Mouse (Mus musculus) hindbrain, postnatal 0 days (tissue): ENCODE results near the gene Nrg4. TPM values are rescaled to one million over a fixed set of nuclear protein-coding genes. Genes with fewer than 3 reads are reported as not detected.

Experiments
- ATAC-seq: fragments of 200-750 bp; cut with Nextera tagmentation; 2 replicates; pipeline ENCODE4 v1.8.0; 2017; ENCODE audit warnings: mild to moderate bottlenecking, moderate TSS enrichment, moderate library complexity
- DNase-seq: peaks from one replicate; pipeline ENCODE4 v3.0.0-alpha.2; 2015; ENCODE audit warnings: low spot score
- H3K27ac ChIP-seq: fragments of 300-500 bp; sonication (generic); 2 replicates; pipeline ENCODE4 v1.5.1; 2014; ENCODE audit warnings: mild to moderate bottlenecking
- H3K27me3 ChIP-seq: fragments of 300-500 bp; sonication (generic); 2 replicates; pipeline ENCODE4 v1.6.1; 2014; ENCODE audit warnings: low read length, mixed read lengths; ENCODE audit not compliant: insufficient read depth
- H3K36me3 ChIP-seq: fragments of 300-500 bp; sonication (generic); 2 replicates; pipeline ENCODE4 v1.6.1; 2014; ENCODE audit warnings: low read length, mixed read lengths; ENCODE audit not compliant: insufficient read depth
- H3K4me1 ChIP-seq: fragments of 300-500 bp; sonication (generic); 2 replicates; pipeline ENCODE4 v1.6.1; 2014; ENCODE audit warnings: antibody characterized with exemption, low read length, mixed read lengths; ENCODE audit not compliant: insufficient read depth
- H3K4me2 ChIP-seq: fragments of 300-500 bp; sonication (generic); 2 replicates; pipeline ENCODE4 v1.6.1; 2014; ENCODE audit warnings: low read depth, mild to moderate bottlenecking, low read length, moderate library complexity, mixed read lengths
- H3K4me3 ChIP-seq: fragments of 300-500 bp; sonication (generic); 2 replicates; pipeline ENCODE4 v1.5.1; 2014; ENCODE audit warnings: low read length
- H3K9ac ChIP-seq: fragments of 300-500 bp; sonication (generic); replicated peaks from 2 replicates; pipeline ENCODE4 v1.6.1; 2014; ENCODE audit warnings: mild to moderate bottlenecking, low read length, moderate library complexity, mixed read lengths
- H3K9me3 ChIP-seq: fragments of 300-500 bp; sonication (generic); 2 replicates; pipeline ENCODE4 v1.6.1; 2016; ENCODE audit warnings: low read length, mixed read lengths
- CTCF ChIP-seq: IDR thresholded peaks from 2 replicates; pipeline ENCODE4 v1.5.1; 2016; ENCODE audit warnings: antibody characterized with exemption, control low read depth, low read depth
- WGBS: fragments of 180-500 bp; shearing (Covaris S2); extraction: QIAGEN DNeasy Blood & Tissue Kit; methylation state at CpG from one replicate; pipeline ENCODE4 v1.1.7; 2014; 5-methylcytosine and 5-hydroxymethylcytosine counted together
- polyA plus RNA-seq: library from polyadenylated mRNA; unstranded; fragments of >200 nt; fragmentation: Nextera tagmentation; extraction: Ambion mirVana; gene quantifications from 2 replicates; pipeline ENCODE4 v1.2.1, GENCODE M21; 2015
- total RNA-seq: library from RNA; depleted of rRNA; stranded (reverse); fragments of >200 nt; gene quantifications from 2 replicates; pipeline ENCODE4 v1.2.3, GENCODE M21; 2014; rRNA removed

The Nrg4 gene
- 0.07 and 0.68 TPM in 2 replicates for total RNA-seq
- polyA plus RNA-seq, result 1.1 and 1.7 TPM in 2 replicates

- WGBS, result under 1% methylated on average over 67 of the region's 82 CpGs
- H3K4me2 ChIP-seq, result peak within 1 kb of the TSS; percentile 65
- H3K9ac ChIP-seq, result peak within 1 kb of the TSS; percentile 70
- peak within 1 kb of the TSS; percentile 75 for H3K4me3 ChIP-seq
- peaks cover 4% of the 10 kb centered on the region; the same call in 1 of the 2 replicates for H3K4me1 ChIP-seq
- H3K9me3 ChIP-seq, result no peaks in the 10 kb centered on the region
- DNase-seq, result peak; percentile 94
- no peak for TF ChIP-seq CTCF
- peak within 1 kb of the TSS; percentile 78 for H3K27ac ChIP-seq
- no peaks in the 10 kb centered on the region for H3K27me3 ChIP-seq
- no peaks in the 10 kb centered on the region for H3K36me3 ChIP-seq
- peak; percentile 91 for ATAC-seq
Observed at GRCm38 (mm10) chr9:55326515-55327233, at the start of gene Nrg4, which contains the start of gene Tmem266. TSS of gene Nrg4 (minus strand) at chr9:55326844. TSS of gene Tmem266 (plus strand) at chr9:55326913.

GRCm38 (mm10) chr9:55371908-55372307 is 45.3 kb upstream of the Nrg4 start:
- H3K27ac ChIP-seq, result no peak overlapping the region
- H3K9ac ChIP-seq, result no peak overlapping the region
- no peaks in the 10 kb centered on the region for H3K4me1 ChIP-seq
- H3K27me3 ChIP-seq, result no peaks in the 10 kb centered on the region
- no peak for DNase-seq
- H3K36me3 ChIP-seq, result no peaks in the 10 kb centered on the region
- WGBS, result 73% methylated on average over 7 of the region's 7 CpGs
- H3K4me2 ChIP-seq, result no peak overlapping the region
- TF ChIP-seq CTCF, result no peak
- no peak for ATAC-seq
- no peak overlapping the region for H3K4me3 ChIP-seq
- no peaks in the 10 kb centered on the region for H3K9me3 ChIP-seq

GRCm38 (mm10) chr9:55368011-55368410 is 41.4 kb upstream of the Nrg4 start:
- no peak for TF ChIP-seq CTCF
- no peak for ATAC-seq
- no peak overlapping the region for H3K4me3 ChIP-seq
- no peak overlapping the region for H3K9ac ChIP-seq
- no peaks in the 10 kb centered on the region for H3K9me3 ChIP-seq
- H3K27me3 ChIP-seq, result no peaks in the 10 kb centered on the region
- H3K36me3 ChIP-seq, result no peaks in the 10 kb centered on the region
- DNase-seq, result no peak
- H3K4me1 ChIP-seq, result no peaks in the 10 kb centered on the region
- no peak overlapping the region for H3K4me2 ChIP-seq
- WGBS, result 62% methylated on average over 3 of the region's 3 CpGs
- H3K27ac ChIP-seq, result no peak overlapping the region

- Histone ChIP-seq H3K4me1 (no peaks in the 10 kb centered on the region), H3K4me2 (no peak overlapping the region), H3K27me3 (no peaks in the 10 kb centered on the region), H3K9me3 (no peaks in the 10 kb centered on the region), H3K27ac (no peak overlapping the region), H3K4me3 (no peak overlapping the region), H3K36me3 (no peaks in the 10 kb centered on the region), H3K9ac (no peak overlapping the region)
- no peak for TF ChIP-seq CTCF
- ATAC-seq (no peak), DNase-seq (no peak)
Observed at GRCm38 (mm10) chr9:55363707-55364106, 37.1 kb upstream of the Nrg4 start.

DNA sequence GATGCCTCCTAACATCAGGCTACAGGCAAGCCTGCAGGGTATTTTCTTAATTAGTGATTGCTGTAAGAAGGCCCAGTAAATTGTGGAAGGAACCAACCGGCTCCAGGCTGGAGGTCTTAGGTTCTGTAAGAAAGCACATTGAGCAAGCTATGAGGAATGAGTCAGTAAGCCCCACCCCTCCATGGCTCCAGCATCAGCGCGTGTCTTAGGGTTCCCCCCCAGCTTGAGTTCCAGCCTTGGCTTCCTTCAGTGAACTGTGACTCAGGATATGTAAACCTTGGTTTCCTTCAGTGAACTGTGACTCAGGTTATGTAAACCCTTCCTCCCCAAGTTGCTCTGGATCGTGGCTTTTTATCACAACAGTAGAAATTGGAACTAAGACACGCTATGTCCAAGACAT is 35.3 kb upstream of the Nrg4 start:
- Histone ChIP-seq H3K9ac (no peak overlapping the region), H3K4me2 (no peak overlapping the region), H3K4me3 (no peak overlapping the region), H3K27me3 (no peaks in the 10 kb centered on the region), H3K4me1 (no peaks in the 10 kb centered on the region), H3K9me3 (no peaks in the 10 kb centered on the region), H3K27ac (no peak overlapping the region), H3K36me3 (no peaks in the 10 kb centered on the region)
- no peak for TF ChIP-seq CTCF
- ATAC-seq (no peak), DNase-seq (no peak)
- WGBS, result 81% methylated on average over 5 of the region's 5 CpGs

GRCm38 (mm10) chr9:55360861-55361260 is 34.2 kb upstream of the Nrg4 start:
- DNase-seq, result no peak
- no peak for TF ChIP-seq CTCF
- ATAC-seq, result no peak
- Histone ChIP-seq H3K4me1 (no peaks in the 10 kb centered on the region), H3K9ac (no peak overlapping the region), H3K27me3 (no peaks in the 10 kb centered on the region), H3K36me3 (no peaks in the 10 kb centered on the region), H3K4me3 (no peak overlapping the region), H3K9me3 (no peaks in the 10 kb centered on the region), H3K4me2 (no peak overlapping the region), H3K27ac (no peak overlapping the region)
- 38% methylated on average over 7 of the region's 7 CpGs for WGBS

DNA sequence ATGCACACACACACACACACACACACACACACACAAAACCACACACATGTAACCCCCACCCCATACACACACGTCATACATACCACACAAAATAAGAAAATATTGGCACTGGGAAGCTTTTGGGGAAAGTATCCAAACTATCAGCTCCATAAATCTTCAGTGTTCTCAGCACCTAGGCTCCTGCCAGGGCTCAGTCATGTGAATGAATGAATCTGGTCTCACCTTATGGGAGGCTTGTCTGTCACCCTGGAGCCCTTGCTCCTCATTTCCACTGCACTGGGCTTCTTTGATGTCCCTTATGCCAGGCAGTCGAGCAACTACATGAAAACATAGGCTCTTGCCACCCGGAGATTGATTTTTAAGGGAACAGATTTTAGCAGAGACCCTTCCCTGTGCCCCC is 33.7 kb upstream of the Nrg4 start:
- Histone ChIP-seq H3K27ac (no peak overlapping the region), H3K9me3 (no peaks in the 10 kb centered on the region), H3K27me3 (no peaks in the 10 kb centered on the region), H3K36me3 (no peaks in the 10 kb centered on the region), H3K9ac (no peak overlapping the region), H3K4me3 (no peak overlapping the region), H3K4me2 (no peak overlapping the region), H3K4me1 (no peaks in the 10 kb centered on the region)
- TF ChIP-seq CTCF, result no peak
- WGBS, result 68% methylated on average over 3 of the region's 3 CpGs
- ATAC-seq, result no peak
- DNase-seq, result no peak
